Mouse (Mus musculus): Measurements from ENCODE around the gene Mex3d. TPM values are rescaled to one million over a fixed set of nuclear protein-coding genes. Genes with fewer than 3 reads are reported as not detected.

Gene Mex3d
- total RNA-seq (2023) = 1.9 and 2.6 TPM in 2 replicates

GRCm38 (mm10) chr10:80387522-80387959 is at the start of gene Mex3d:
Gene Mex3d, minus strand, starts transcription at chr10:80387659.

GRCm38 (mm10) chr10:80433513-80434232 is 46.2 kb upstream of the Mex3d start, which contains the start of gene Tcf3:
Gene Tcf3, minus strand, starts transcription at chr10:80433647.

GRCm38 (mm10) chr10:80406684-80407501 is 19.4 kb upstream of the Mex3d start, which contains the start of gene Uqcr11:
Gene Uqcr11, minus strand, starts transcription at chr10:80406830.

GRCm38 (mm10) chr10:80399191-80399972 is 11.9 kb upstream of the Mex3d start, which contains the start of gene Mbd3:
Gene Mbd3, minus strand, starts transcription at chr10:80399550.

GRCm38 (mm10) chr10:80356001-80356682 is 31.3 kb downstream of the Mex3d start, which contains the start of gene Plk5:
Gene Plk5, plus strand, starts transcription at chr10:80356459.

GRCm38 (mm10) chr10:80348244-80348781 is 39.1 kb downstream of the Mex3d start, which contains the start of gene Adamtsl5:
Gene Adamtsl5, minus strand, starts transcription at chr10:80348412.

Other genes with a start within 250 kb of the Mex3d start
- gene Atp5d, start 249.0 kb downstream of the Mex3d start, total RNA-seq (2023) = 81.5 and 92.7 TPM in 2 replicates
- gene Cbarp, start 246.8 kb downstream of the Mex3d start, total RNA-seq (2023) = 0.61 and 1.3 TPM in 2 replicates
- 220 and 226 TPM in 2 replicates for gene Midn, start 239.4 kb downstream of the Mex3d start, total RNA-seq (2023)
- 41.2 and 65.3 TPM in 2 replicates for gene Cirbp, start 221.7 kb downstream of the Mex3d start, total RNA-seq (2023)
- 1.8 and 2.7 TPM in 2 replicates for gene 1600002K03Rik, start 214.7 kb downstream of the Mex3d start, total RNA-seq (2023)
- not detected in 2 replicates for gene Efna2, start 208.2 kb downstream of the Mex3d start, total RNA-seq (2023)
- 20.6 and 22.3 TPM in 2 replicates for gene Mum1, start 161.2 kb downstream of the Mex3d start, total RNA-seq (2023)
- gene Ndufs7, start 138.5 kb downstream of the Mex3d start, total RNA-seq (2023) = 44.9 and 49.8 TPM in 2 replicates
- gene Gamt, start 126.6 kb downstream of the Mex3d start, total RNA-seq (2023) = 4.0 and 4.8 TPM in 2 replicates
- gene Dazap1, start 126.2 kb downstream of the Mex3d start, total RNA-seq (2023) = 71.8 and 72.5 TPM in 2 replicates
- 539 and 578 TPM in 2 replicates for gene Rps15, start 95.2 kb downstream of the Mex3d start, total RNA-seq (2023)
- gene Apc2, start 91.7 kb downstream of the Mex3d start, total RNA-seq (2023) = not detected in 2 replicates
- gene 2310011J03Rik, start 67.1 kb downstream of the Mex3d start, total RNA-seq (2023) = 29.5 and 40.3 TPM in 2 replicates
- not detected in 2 replicates for gene Pcsk4, start 58.2 kb downstream of the Mex3d start, total RNA-seq (2023)
- 0.44 and 0.54 TPM in 2 replicates for gene Reep6, start 57.7 kb downstream of the Mex3d start, total RNA-seq (2023)
- gene Adamtsl5, start 39.2 kb downstream of the Mex3d start, total RNA-seq (2023) = not detected in 2 replicates
- not detected in 2 replicates for gene Plk5, start 31.2 kb downstream of the Mex3d start, total RNA-seq (2023)
- 30.1 and 33.3 TPM in 2 replicates for gene Mbd3, start 11.9 kb upstream of the Mex3d start, total RNA-seq (2023)
- 68.5 and 72.8 TPM in 2 replicates for gene Uqcr11, start 19.2 kb upstream of the Mex3d start, total RNA-seq (2023)
- gene Tcf3, start 46.0 kb upstream of the Mex3d start, total RNA-seq (2023) = 40.0 and 42.1 TPM in 2 replicates
- not detected in 2 replicates for gene Onecut3, start 107.2 kb upstream of the Mex3d start, total RNA-seq (2023)
- not detected in 2 replicates for gene Atp8b3, start 151.5 kb upstream of the Mex3d start, total RNA-seq (2023)
- gene Rexo1, start 173.9 kb upstream of the Mex3d start, total RNA-seq (2023) = 87.8 and 112 TPM in 2 replicates
- 5.7 and 7.0 TPM in 2 replicates for gene Klf16, start 189.7 kb upstream of the Mex3d start, total RNA-seq (2023)
- 34.9 and 41.1 TPM in 2 replicates for gene Abhd17a, start 202.7 kb upstream of the Mex3d start, total RNA-seq (2023)
- gene Scamp4, start 215.2 kb upstream of the Mex3d start, total RNA-seq (2023) = 6.9 and 8.2 TPM in 2 replicates
- 0.98 and 2.0 TPM in 2 replicates for gene Adat3, start 215.2 kb upstream of the Mex3d start, total RNA-seq (2023)
- 0.77 and 0.98 TPM in 2 replicates for gene Gm49322, start 218.4 kb upstream of the Mex3d start, total RNA-seq (2023)
- gene Csnk1g2, start 235.2 kb upstream of the Mex3d start, total RNA-seq (2023) = 101 and 129 TPM in 2 replicates